Mouse (Mus musculus): ENCODE measurements at regions not wholly inside any gene's neighbourhood (a gene's known extent, or its start where the extent isn't known, plus 50 kb on each side); places are given as distances from the start of the nearest gene placed in this dataset.

- no peak for DNase-seq
These were observed 68.3 kb downstream of the Ptger2 start for GRCm38 (mm10) chr14:45056291-45056690.

- DNase-seq: no peak
These were observed 73.7 kb downstream of the Ptger2 start for GRCm38 (mm10) chr14:45061681-45062080.

GRCm38 (mm10) chr14:45064498-45064897 lies 76.5 kb downstream of the Ptger2 start:
- DNase-seq: no peak

GRCm38 (mm10) chr14:45069598-45070212 lies 81.7 kb downstream of the Ptger2 start:
- no peak for DNase-seq

- DNase-seq: peak; percentile 50 to 64
These were observed 87.0 kb downstream of the Ptger2 start for GRCm38 (mm10) chr14:45074902-45075488.

- no peak for DNase-seq
These were observed 89.2 kb downstream of the Ptger2 start for GRCm38 (mm10) chr14:45077216-45077615.

- DNase-seq: no peak
These were observed 91.8 kb downstream of the Ptger2 start for GRCm38 (mm10) chr14:45079793-45080192.

GRCm38 (mm10) chr14:45080231-45080630 lies 92.2 kb downstream of the Ptger2 start:
- no peak for DNase-seq

- no peak for DNase-seq
These were observed 95.1 kb downstream of the Ptger2 start for GRCm38 (mm10) chr14:45083058-45083457.

Measured in lung, adult 18-20 months (tissue).